Mouse (Mus musculus) embryo, embryonic 11 days (tissue): ENCODE measurements around the gene Prdm8.
A peak's percentile ranks its signal among the peaks of the same experiment; 100 is the strongest.

Experiments used
- DNase-seq: peaks from one replicate; pipeline ENCODE4 v3.0.0-alpha.2; 2015

Prdm8 gene

GRCm38 (mm10) chr5:98167180-98167824, at the start of gene Prdm8:
Gene Prdm8 (plus strand): TSS chr5:98167198.
- peak; percentile 94 for DNase-seq

DNA sequence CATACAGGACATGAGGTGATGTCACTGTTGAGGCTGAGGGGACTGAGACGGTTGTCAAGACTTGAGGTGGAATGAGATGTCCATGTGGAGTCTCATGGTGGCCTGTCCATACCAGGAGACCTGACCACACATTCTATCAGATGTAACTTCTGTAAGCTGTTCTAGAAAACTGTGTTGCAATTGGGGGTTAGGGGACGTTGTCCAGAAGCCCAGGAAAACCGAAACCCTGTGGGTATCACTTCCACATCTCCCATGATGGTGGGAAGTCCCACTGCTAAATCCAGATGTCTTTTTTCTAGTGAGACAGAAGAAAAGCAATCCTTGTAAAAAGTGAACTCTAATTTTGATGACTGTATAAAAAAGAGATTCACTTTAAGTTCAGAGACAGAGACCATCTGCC, 39.9 kb upstream of the Prdm8 start:
- no peak for DNase-seq

GRCm38 (mm10) chr5:98138545-98139296, 28.3 kb upstream of the Prdm8 start:
- DNase-seq = no peak

DNA sequence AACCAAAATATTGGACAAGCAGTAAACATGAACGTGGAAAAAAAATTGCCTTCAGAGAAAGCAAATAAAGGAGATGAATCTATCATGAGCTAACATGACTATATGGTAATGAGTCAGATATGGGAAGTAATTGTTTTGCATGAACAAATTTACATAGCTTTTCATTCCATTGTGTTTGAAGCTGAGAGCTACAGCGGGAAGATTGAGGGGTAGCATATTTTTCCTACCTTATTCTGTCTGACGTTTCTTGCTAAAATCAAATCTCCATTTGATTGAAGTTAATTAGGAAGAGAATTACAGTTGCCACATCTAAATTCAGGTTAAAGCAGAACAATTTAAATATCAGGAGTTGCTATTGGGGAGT, 27.7 kb upstream of the Prdm8 start:
- DNase-seq = no peak

- DNase-seq = no peak
Observed at GRCm38 (mm10) chr5:98146895-98147294, 20.1 kb upstream of the Prdm8 start.

DNA sequence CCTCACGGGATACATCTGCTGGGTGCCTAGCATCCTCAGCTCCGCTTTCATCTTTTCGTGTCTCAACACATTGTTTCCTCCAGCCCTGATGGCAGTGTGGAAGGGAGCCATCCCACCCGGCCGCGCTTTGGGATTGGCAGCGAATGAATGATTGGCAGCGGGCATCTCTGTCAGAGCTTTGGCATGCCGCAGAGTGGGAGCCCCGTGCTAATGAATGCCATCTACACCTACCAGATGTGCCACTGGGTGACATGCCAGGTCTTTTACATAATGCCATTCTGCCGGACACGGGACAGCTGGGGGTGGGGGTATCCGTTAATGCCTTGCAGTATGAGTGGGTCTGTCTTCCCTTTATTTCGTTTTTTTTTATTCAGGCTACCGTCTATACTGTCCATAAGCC, 882 bp upstream of the Prdm8 start:
- peak; percentile 23 for DNase-seq

DNA sequence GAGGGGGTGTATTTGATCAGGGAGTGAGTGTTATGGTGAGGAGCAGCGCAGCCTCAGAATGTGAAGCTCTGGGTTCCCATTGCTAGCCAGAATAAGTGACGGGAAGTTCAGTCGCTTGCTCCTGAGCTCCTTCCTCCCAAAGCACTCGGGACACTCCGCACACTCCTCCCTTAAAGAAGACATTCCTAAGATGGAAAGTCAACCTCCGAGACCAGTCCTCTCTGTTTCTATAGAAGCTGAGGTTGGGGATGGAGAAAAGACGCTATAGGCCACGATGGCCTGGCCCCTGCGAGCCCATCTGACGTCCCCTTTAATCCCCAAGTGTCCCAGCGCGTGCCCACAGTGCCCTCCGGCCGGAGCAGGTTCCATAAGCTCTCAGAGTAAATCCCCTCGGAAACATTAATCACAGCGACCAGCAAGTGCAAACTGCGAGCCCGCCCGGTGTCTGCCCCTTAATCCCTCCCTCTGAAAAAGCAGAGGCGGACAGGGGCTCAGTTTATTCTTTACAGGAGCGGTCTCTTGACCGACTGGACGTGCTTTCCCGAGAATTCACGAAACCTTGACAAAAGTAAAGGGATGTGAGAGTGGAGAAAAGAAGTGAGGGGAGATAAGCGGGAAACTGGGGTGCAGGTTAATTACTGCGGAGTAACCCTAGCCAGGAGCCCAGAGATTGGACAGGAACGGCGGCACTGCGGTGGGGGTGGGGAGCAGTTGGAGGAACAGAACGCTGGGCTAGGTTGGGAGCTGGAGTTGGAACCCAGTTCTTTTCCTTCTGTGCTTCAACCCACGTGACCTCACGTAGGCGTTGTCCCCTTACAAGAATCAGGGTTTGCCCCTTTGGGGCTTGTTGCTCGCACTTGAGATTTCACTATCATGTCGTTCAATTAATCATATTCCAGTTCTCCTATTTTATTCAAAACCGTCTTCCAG, 1.6 kb downstream of the Prdm8 start:
- DNase-seq = peak; percentile 59

DNA sequence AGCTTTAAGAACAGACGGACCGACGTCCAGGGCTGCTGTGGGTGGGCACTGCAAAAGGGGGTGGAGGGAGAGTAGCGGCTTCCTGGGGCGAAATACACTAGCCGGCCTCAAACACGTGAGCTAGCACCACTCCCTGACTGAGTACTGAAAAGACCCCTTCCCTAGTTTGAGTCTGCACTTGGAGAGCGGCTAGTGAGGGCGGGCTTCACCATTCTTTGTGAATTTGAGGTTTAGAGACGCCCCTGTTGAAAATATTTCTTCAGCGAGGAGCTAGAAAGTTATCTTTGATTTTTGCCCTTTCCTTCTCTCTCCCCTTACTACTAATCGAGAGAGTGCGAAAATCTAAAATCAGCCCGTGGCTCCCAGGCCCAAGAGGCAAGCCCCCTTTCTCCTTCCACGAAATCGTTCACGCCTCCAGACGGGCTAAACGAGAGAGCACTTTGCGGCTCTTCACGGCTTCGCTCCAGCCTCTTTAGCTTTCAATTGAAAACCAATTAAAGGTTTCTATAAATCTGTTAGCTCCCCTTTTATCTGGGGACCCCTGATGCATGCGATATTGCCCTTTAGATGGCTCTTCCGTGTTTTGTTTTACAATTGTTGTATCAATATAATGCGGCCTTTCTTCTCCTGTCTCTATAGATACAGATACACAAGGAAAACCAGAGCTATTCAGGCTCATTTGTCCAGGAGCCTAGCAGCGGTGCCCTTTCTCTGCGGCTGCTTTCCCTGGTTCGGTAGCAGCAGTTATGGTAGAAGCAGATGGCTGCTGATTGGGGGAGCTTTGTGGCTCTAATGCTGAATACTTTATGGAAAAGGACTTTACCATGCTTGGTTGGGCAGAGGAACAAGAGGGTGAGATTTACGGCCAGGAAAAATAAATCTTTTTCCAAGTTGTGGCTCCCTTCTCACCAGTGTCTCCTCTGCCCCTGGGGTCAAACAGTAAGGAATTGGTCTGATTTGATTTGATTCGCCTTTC, 2.7 kb downstream of the Prdm8 start:
- DNase-seq = peak; percentile 70

DNA sequence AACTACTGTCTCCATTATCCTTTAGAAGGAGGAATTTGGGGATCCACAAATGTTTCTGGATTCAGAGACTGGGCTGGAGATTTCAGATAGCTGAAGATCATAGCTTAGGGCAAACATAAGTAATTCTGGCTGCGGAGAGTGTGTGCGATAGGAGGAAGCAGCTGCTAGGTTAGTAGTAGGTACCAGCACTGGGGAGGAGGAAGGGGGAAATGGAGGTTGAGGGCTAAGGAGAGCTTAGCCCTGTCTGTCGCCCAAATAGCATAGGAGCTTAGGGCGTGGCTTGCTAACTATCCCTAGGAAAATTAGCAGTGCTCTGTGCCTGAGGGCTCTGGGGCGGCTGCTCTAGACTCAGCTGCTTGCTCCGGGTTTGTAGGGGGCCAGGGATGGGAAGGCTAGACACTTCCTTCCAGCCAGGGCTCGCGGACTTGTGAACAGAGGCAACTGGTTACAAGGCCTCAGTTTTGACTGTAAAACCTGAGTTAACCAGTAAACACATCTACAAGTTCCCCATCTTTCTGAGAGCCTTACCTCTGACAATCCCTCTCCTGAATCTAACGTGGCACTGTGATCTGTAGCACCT, 4.7 kb downstream of the Prdm8 start:
- DNase-seq = peak; percentile 24

DNA sequence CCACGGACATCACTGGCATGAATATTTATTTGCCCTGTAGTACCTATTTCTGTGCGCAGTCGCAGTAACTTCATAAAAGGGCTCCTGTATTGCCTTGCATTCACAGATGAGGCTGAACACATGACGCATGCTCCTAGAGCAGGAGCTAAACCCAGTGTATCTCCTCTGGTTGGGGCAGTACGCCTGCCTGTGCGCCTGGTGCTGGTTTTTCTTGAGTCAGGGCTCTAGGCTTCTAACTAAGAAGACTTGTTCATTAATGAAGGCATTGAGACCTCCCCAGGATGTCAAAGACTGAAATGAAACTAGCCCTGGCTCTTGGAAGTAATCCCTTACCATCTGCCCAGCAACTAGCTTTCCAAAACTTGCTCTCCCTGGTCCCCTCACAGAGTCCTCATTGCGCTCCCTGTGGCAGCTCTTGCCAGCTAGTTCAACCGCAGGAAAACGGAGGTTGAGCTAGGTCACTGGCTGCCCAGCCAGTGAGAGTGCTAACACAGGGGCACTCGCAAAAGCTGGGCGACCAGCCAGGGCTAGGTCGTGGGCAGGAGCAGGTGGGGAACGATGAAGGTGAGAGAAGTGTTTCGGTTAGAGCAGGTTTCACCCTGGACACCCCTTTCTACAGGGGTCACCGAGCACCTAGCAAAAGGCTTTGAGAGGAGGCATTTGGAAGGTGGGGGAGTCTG, 5.6 kb downstream of the Prdm8 start:
- peak; percentile 32 for DNase-seq

- no peak for DNase-seq
Observed at GRCm38 (mm10) chr5:98173694-98174093, 6.7 kb downstream of the Prdm8 start.

GRCm38 (mm10) chr5:98179606-98180005, 12.6 kb downstream of the Prdm8 start:
- peak; percentile 55 for DNase-seq

- DNase-seq = peak; percentile 72
Observed at GRCm38 (mm10) chr5:98180461-98180887, 13.5 kb downstream of the Prdm8 start.

- peak; percentile 72 for DNase-seq
Observed at GRCm38 (mm10) chr5:98180888-98181635, 14.1 kb downstream of the Prdm8 start.

GRCm38 (mm10) chr5:98181686-98182602, 14.9 kb downstream of the Prdm8 start:
- DNase-seq = peak; percentile 52

- DNase-seq = no peak
Observed at GRCm38 (mm10) chr5:98182603-98182920, 15.6 kb downstream of the Prdm8 start.

GRCm38 (mm10) chr5:98183031-98183595, 16.1 kb downstream of the Prdm8 start:
- peak; percentile 38 for DNase-seq

GRCm38 (mm10) chr5:98184281-98184910, 17.4 kb downstream of the Prdm8 start:
- peak; percentile 20 for DNase-seq
